Mouse (Mus musculus) embryonic facial prominence, embryonic 14.5 days (tissue): Measurements from ENCODE around the gene Rfx3. TPM values are rescaled to one million over a fixed set of nuclear protein-coding genes. Genes with fewer than 3 reads are reported as not detected.

Experiments used
- ATAC-seq: fragments of 200-750 bp; cut with Nextera tagmentation; 2 replicates; pipeline ENCODE4 v1.8.0; 2017; ENCODE audit warnings: low read depth, moderate number of reproducible peaks, moderate TSS enrichment
- DNase-seq: peaks from one replicate; pipeline ENCODE4 v3.0.0-alpha.2; 2015; ENCODE audit warnings: low spot score
- H3K27ac ChIP-seq: fragments of 300-500 bp; sonication (generic); replicated peaks from 2 replicates; pipeline ENCODE4 v1.5.1; 2014; ENCODE audit warnings: low read depth, mild to moderate bottlenecking, low read length, moderate library complexity
- H3K27me3 ChIP-seq: fragments of 300-500 bp; sonication (generic); replicated peaks from 2 replicates; pipeline ENCODE4 v1.6.1; 2014; ENCODE audit warnings: low read length; ENCODE audit not compliant: control insufficient read depth, insufficient read depth
- H3K36me3 ChIP-seq: fragments of 300-500 bp; sonication (generic); 2 replicates; pipeline ENCODE4 v1.6.1; 2014; ENCODE audit warnings: low read length, mixed read lengths; ENCODE audit not compliant: control insufficient read depth, insufficient read depth
- H3K4me1 ChIP-seq: fragments of 300-500 bp; sonication (generic); 2 replicates; pipeline ENCODE4 v1.6.1; 2014; ENCODE audit warnings: antibody characterized with exemption, low read length; ENCODE audit not compliant: control insufficient read depth, insufficient read depth
- H3K4me2 ChIP-seq: fragments of 300-500 bp; sonication (generic); 2 replicates; pipeline ENCODE4 v1.6.1; 2014; ENCODE audit warnings: low read depth, mild to moderate bottlenecking, low read length, moderate library complexity, mixed read lengths
- H3K4me3 ChIP-seq: fragments of 300-500 bp; sonication (generic); 2 replicates; pipeline ENCODE4 v1.5.1; 2014; ENCODE audit warnings: low read depth, mild to moderate bottlenecking, low read length
- H3K9ac ChIP-seq: fragments of 300-500 bp; sonication (generic); 2 replicates; pipeline ENCODE4 v1.6.1; 2014; ENCODE audit warnings: low read depth, mild to moderate bottlenecking, low read length, moderate library complexity, mixed read lengths
- H3K9me3 ChIP-seq: fragments of 300-500 bp; sonication (generic); 2 replicates; pipeline ENCODE4 v1.6.1; 2016; ENCODE audit warnings: low read length; ENCODE audit not compliant: control insufficient read depth
- WGBS: fragments of 180-500 bp; shearing (Covaris S2); extraction: QIAGEN DNeasy Blood & Tissue Kit; methylation state at CpG from one replicate; pipeline ENCODE4 v1.1.7; 2014; 5-methylcytosine and 5-hydroxymethylcytosine counted together
- polyA plus RNA-seq: library from polyadenylated mRNA; unstranded; fragments of >200 nt; fragmentation: Nextera tagmentation; extraction: Ambion mirVana; gene quantifications from 2 replicates; pipeline ENCODE4 v1.2.1, GENCODE M21; 2014

Rfx3 gene
- polyA plus RNA-seq: 9.1 and 10.8 TPM in 2 replicates

GRCm38 (mm10) chr19:28010471-28011395 lies at the start of gene Rfx3:
Gene Rfx3 (minus strand): TSS chr19:28011166.
- peaks cover 7% of the 10 kb centered on the region; the same call in 1 of the 2 replicates for H3K4me1 ChIP-seq
- H3K36me3 ChIP-seq: no peaks in the 10 kb centered on the region
- H3K4me3 ChIP-seq: peak within 1 kb of the TSS; percentile 98
- peak within 1 kb of the TSS; percentile 100 for H3K27ac ChIP-seq
- H3K9ac ChIP-seq: peak within 1 kb of the TSS; percentile 96
- ATAC-seq: peak; percentile 89
- peak; percentile 95 for DNase-seq
- H3K4me2 ChIP-seq: peak within 1 kb of the TSS; percentile 79
- no peaks in the 10 kb centered on the region for H3K9me3 ChIP-seq
- H3K27me3 ChIP-seq: no peaks in the 10 kb centered on the region
- WGBS: under 1% methylated on average over 48 of the region's 78 CpGs

- Histone ChIP-seq H3K27ac (no peak overlapping the region), H3K36me3 (no peaks in the 10 kb centered on the region), H3K27me3 (no peaks in the 10 kb centered on the region), H3K4me1 (no peaks in the 10 kb centered on the region), H3K9ac (no peak overlapping the region), H3K9me3 (no peaks in the 10 kb centered on the region), H3K4me2 (no peak overlapping the region), H3K4me3 (no peak overlapping the region)
- no peak for DNase-seq
- no peak for ATAC-seq
- WGBS: 83% methylated on average over 1 of the region's 1 CpGs
Measured at GRCm38 (mm10) chr19:28052058-28052457, 41.1 kb upstream of the Rfx3 start.

GRCm38 (mm10) chr19:28051571-28051970 lies 40.6 kb upstream of the Rfx3 start:
- Histone ChIP-seq H3K4me2 (no peak overlapping the region), H3K27me3 (no peaks in the 10 kb centered on the region), H3K4me1 (no peaks in the 10 kb centered on the region), H3K27ac (no peak overlapping the region), H3K36me3 (no peaks in the 10 kb centered on the region), H3K9ac (no peak overlapping the region), H3K4me3 (no peak overlapping the region), H3K9me3 (no peaks in the 10 kb centered on the region)
- ATAC-seq (no peak), DNase-seq (no peak)
- WGBS: 74% methylated on average over 5 of the region's 5 CpGs

- H3K36me3 ChIP-seq: no peaks in the 10 kb centered on the region
- 81% methylated on average over 4 of the region's 4 CpGs for WGBS
Measured at GRCm38 (mm10) chr19:28049280-28049679, 38.3 kb upstream of the Rfx3 start.

GRCm38 (mm10) chr19:28046806-28047205 lies 35.8 kb upstream of the Rfx3 start:
- WGBS: 88% methylated on average over 5 of the region's 5 CpGs
- Histone ChIP-seq H3K27me3 (no peaks in the 10 kb centered on the region), H3K4me3 (no peak overlapping the region), H3K9ac (no peak overlapping the region), H3K9me3 (no peaks in the 10 kb centered on the region), H3K4me2 (no peak overlapping the region), H3K27ac (no peak overlapping the region), H3K36me3 (no peaks in the 10 kb centered on the region), H3K4me1 (no peaks in the 10 kb centered on the region)
- DNase-seq (no peak), ATAC-seq (no peak)

More at GRCm38 (mm10) chr19:28049280-28049679, 38.3 kb upstream of the Rfx3 start:
- no peak for ATAC-seq
- DNase-seq: no peak
- Histone ChIP-seq H3K27ac (no peak overlapping the region), H3K4me3 (no peak overlapping the region), H3K9me3 (no peaks in the 10 kb centered on the region), H3K4me2 (no peak overlapping the region), H3K9ac (no peak overlapping the region), H3K4me1 (no peaks in the 10 kb centered on the region), H3K27me3 (no peaks in the 10 kb centered on the region)

- H3K27ac ChIP-seq: no peak overlapping the region
- H3K9ac ChIP-seq: no peak overlapping the region
- H3K4me2 ChIP-seq: no peak overlapping the region
- no peak overlapping the region for H3K4me3 ChIP-seq
- H3K27me3 ChIP-seq: no peaks in the 10 kb centered on the region
- 56% methylated on average over 5 of the region's 5 CpGs for WGBS
- H3K36me3 ChIP-seq: no peaks in the 10 kb centered on the region
- H3K4me1 ChIP-seq: no peaks in the 10 kb centered on the region
- no peaks in the 10 kb centered on the region for H3K9me3 ChIP-seq
- ATAC-seq: no peak
- peak; percentile 22 for DNase-seq
Measured at GRCm38 (mm10) chr19:28044950-28045349, 34.0 kb upstream of the Rfx3 start.

- WGBS: under 1% methylated on average over 41 of the region's 52 CpGs
- H3K27ac ChIP-seq: peak overlapping the region; percentile 100
- peak overlapping the region; percentile 98 for H3K4me3 ChIP-seq
- no peaks in the 10 kb centered on the region for H3K9me3 ChIP-seq
- no peaks in the 10 kb centered on the region for H3K36me3 ChIP-seq
- H3K4me1 ChIP-seq: peaks cover 7% of the 10 kb centered on the region; the same call in 1 of the 2 replicates
- H3K4me2 ChIP-seq: peak overlapping the region; percentile 79
- peak overlapping the region; percentile 94 for H3K9ac ChIP-seq
- DNase-seq (peak; percentile 56), ATAC-seq (peak; percentile 67)
- H3K27me3 ChIP-seq: no peaks in the 10 kb centered on the region
Measured at GRCm38 (mm10) chr19:28011718-28012499, 943 bp upstream of the Rfx3 start.

- peaks cover 7% of the 10 kb centered on the region; the same call in 1 of the 2 replicates for H3K4me1 ChIP-seq
- 0% methylated on average over 5 of the region's 30 CpGs for WGBS
- DNase-seq: peak; percentile 98
- H3K9ac ChIP-seq: peak overlapping the region; percentile 96
- H3K4me3 ChIP-seq: peak overlapping the region; percentile 98
- H3K27ac ChIP-seq: peak overlapping the region; percentile 100
- H3K36me3 ChIP-seq: no peaks in the 10 kb centered on the region
- H3K4me2 ChIP-seq: peak overlapping the region; percentile 43; the same call in 1 of the 2 replicates
- peak; percentile 99 for ATAC-seq
- no peaks in the 10 kb centered on the region for H3K9me3 ChIP-seq
- no peaks in the 10 kb centered on the region for H3K27me3 ChIP-seq
Measured at GRCm38 (mm10) chr19:28011396-28011717, 391 bp upstream of the Rfx3 start.
